Mouse (Mus musculus) thymus, adult 2 months (tissue): ENCODE results near the gene Arhgap10.

Experiments used
- CTCF ChIP-seq: fragments of 200-500 bp; IDR thresholded peaks from 2 replicates; pipeline ENCODE4 v1.5.1; 2012; ENCODE audit warnings: mild to moderate bottlenecking, control low read depth, low read length, moderate library complexity, borderline replicate concordance; ENCODE audit not compliant: control insufficient read depth, poor library complexity, insufficient read depth; ENCODE audit errors: extremely low read depth
- POLR2A ChIP-seq: fragments of 200-500 bp; IDR thresholded peaks from 2 replicates; pipeline ENCODE4 v1.6.1; 2012; ENCODE audit warnings: mild to moderate bottlenecking, low read length, control low read depth, moderate library complexity; ENCODE audit not compliant: control insufficient read depth, poor library complexity, insufficient read depth; ENCODE audit errors: extremely low read depth

- no peak for TF ChIP-seq CTCF
- no peak for TF ChIP-seq POLR2A
Measured at GRCm38 (mm10) chr8:77488215-77488606, 29.5 kb downstream of the Arhgap10 start.
